Mouse (Mus musculus): ENCODE measurements around the gene Pcdh7. TPM values are rescaled to one million over a fixed set of nuclear protein-coding genes. Genes with fewer than 3 reads are reported as not detected.

The Pcdh7 gene
- polyA plus RNA-seq, 1 experiment = 24.7 TPM

GRCm38 (mm10) chr5:57768469-57769022, 50.8 kb downstream of the Pcdh7 start:
- Histone ChIP-seq H3ac (ENCODE audit: control insufficient read depth, insufficient read length, low read depth) (no peak overlapping the region), H3K79me2 (ENCODE audit: control insufficient read depth, insufficient read depth) (no peaks in the 10 kb centered on the region), H3K36me3 (ENCODE audit: control insufficient read depth, insufficient read depth) (no peaks in the 10 kb centered on the region), H3K79me3 (ENCODE audit: low read depth) (no peaks in the 10 kb centered on the region), H3K27me3 (ENCODE audit: control insufficient read depth, insufficient read depth, insufficient read length) (no peaks in the 10 kb centered on the region), H3K4me3 (ENCODE audit: insufficient read depth, poor library complexity, severe bottlenecking) (no peak overlapping the region)
- TF ChIP-seq MAX (IDR thresholded peaks at IDR 0.05) = no peak
- peak; percentile 7 for TF ChIP-seq FOSL1 (IDR thresholded peaks at IDR 0.05; ENCODE audit: insufficient read depth, low read length, poor library complexity, severe bottlenecking)
- TF ChIP-seq MYOG (IDR thresholded peaks at IDR 0.05; ENCODE audit: control insufficient read depth, extremely low read depth, insufficient read length) = no peak

- Histone ChIP-seq H3K79me2 (ENCODE audit: control insufficient read depth, insufficient read depth) (no peaks in the 10 kb centered on the region), H3K27me3 (ENCODE audit: control insufficient read depth, insufficient read depth, insufficient read length) (no peaks in the 10 kb centered on the region), H3ac (ENCODE audit: control insufficient read depth, insufficient read length, low read depth) (no peak overlapping the region), H3K79me3 (ENCODE audit: low read depth) (no peaks in the 10 kb centered on the region), H3K36me3 (ENCODE audit: control insufficient read depth, insufficient read depth) (no peaks in the 10 kb centered on the region), H3K4me3 (ENCODE audit: insufficient read depth, poor library complexity, severe bottlenecking) (no peak overlapping the region)
- no peak for TF ChIP-seq CEBPB (IDR thresholded peaks at IDR 0.05; ENCODE audit: low read depth)
- TF ChIP-seq FOSL1 (IDR thresholded peaks at IDR 0.05; ENCODE audit: insufficient read depth, low read length, poor library complexity, severe bottlenecking) = no peak
- no peak for TF ChIP-seq MYOG (IDR thresholded peaks at IDR 0.05; ENCODE audit: control insufficient read depth, extremely low read depth, insufficient read length)
- TF ChIP-seq MAX (IDR thresholded peaks at IDR 0.05) = no peak
- TF ChIP-seq MYOD1 (IDR thresholded peaks at IDR 0.05; ENCODE audit: control insufficient read depth, insufficient read length, low read depth) = no peak
- TF ChIP-seq CTCF (IDR thresholded peaks at IDR 0.05; ENCODE audit: control insufficient read depth, insufficient read depth, insufficient read length) = no peak
- no peak for TF ChIP-seq USF1 (IDR thresholded peaks at IDR 0.05; ENCODE audit: low read depth)
These were observed 51.9 kb downstream of the Pcdh7 start for GRCm38 (mm10) chr5:57769644-57770043.

- no peaks in the 10 kb centered on the region for H3K27me3 ChIP-seq (ENCODE audit: control insufficient read depth, insufficient read depth, insufficient read length)
- H3K4me3 ChIP-seq (ENCODE audit: insufficient read depth, poor library complexity, severe bottlenecking) = no peak overlapping the region
- no peak overlapping the region for H3ac ChIP-seq (ENCODE audit: control insufficient read depth, insufficient read length, low read depth)
- no peaks in the 10 kb centered on the region for H3K36me3 ChIP-seq (ENCODE audit: control insufficient read depth, insufficient read depth)
- no peaks in the 10 kb centered on the region for H3K79me2 ChIP-seq (ENCODE audit: control insufficient read depth, insufficient read depth)
- H3K79me3 ChIP-seq (ENCODE audit: low read depth) = no peaks in the 10 kb centered on the region
- TF ChIP-seq USF1 (IDR thresholded peaks at IDR 0.05; ENCODE audit: low read depth) = no peak
- TF ChIP-seq MYOD1 (IDR thresholded peaks at IDR 0.05; ENCODE audit: control insufficient read depth, insufficient read length, low read depth) = no peak
- no peak for TF ChIP-seq CEBPB (IDR thresholded peaks at IDR 0.05; ENCODE audit: low read depth)
- no peak for TF ChIP-seq MAX (IDR thresholded peaks at IDR 0.05)
- TF ChIP-seq MYOG (IDR thresholded peaks at IDR 0.05; ENCODE audit: control insufficient read depth, extremely low read depth, insufficient read length) = no peak
- TF ChIP-seq FOSL1 (IDR thresholded peaks at IDR 0.05; ENCODE audit: insufficient read depth, low read length, poor library complexity, severe bottlenecking) = no peak
- TF ChIP-seq CTCF (IDR thresholded peaks at IDR 0.05; ENCODE audit: control insufficient read depth, insufficient read depth, insufficient read length) = no peak
These were observed 52.6 kb downstream of the Pcdh7 start for GRCm38 (mm10) chr5:57770364-57770763.

- no peak overlapping the region for H3ac ChIP-seq (ENCODE audit: control insufficient read depth, insufficient read length, low read depth)
- no peak overlapping the region for H3K4me3 ChIP-seq (ENCODE audit: insufficient read depth, poor library complexity, severe bottlenecking)
- TF ChIP-seq MAX (IDR thresholded peaks at IDR 0.05) (no peak), CEBPB (IDR thresholded peaks at IDR 0.05; ENCODE audit: low read depth) (no peak), CTCF (IDR thresholded peaks at IDR 0.05; ENCODE audit: control insufficient read depth, insufficient read depth, insufficient read length) (no peak)
- no peaks in the 10 kb centered on the region for H3K79me2 ChIP-seq (ENCODE audit: control insufficient read depth, insufficient read depth)
- no peaks in the 10 kb centered on the region for H3K79me3 ChIP-seq (ENCODE audit: low read depth)
- H3K27me3 ChIP-seq (ENCODE audit: control insufficient read depth, insufficient read depth, insufficient read length) = no peaks in the 10 kb centered on the region
- H3K36me3 ChIP-seq (ENCODE audit: control insufficient read depth, insufficient read depth) = no peaks in the 10 kb centered on the region
These were observed 53.4 kb downstream of the Pcdh7 start for GRCm38 (mm10) chr5:57771122-57771521.

GRCm38 (mm10) chr5:57772711-57773110, 54.9 kb downstream of the Pcdh7 start:
- no peak overlapping the region for H3ac ChIP-seq (ENCODE audit: control insufficient read depth, insufficient read length, low read depth)
- H3K4me3 ChIP-seq (ENCODE audit: insufficient read depth, poor library complexity, severe bottlenecking) = no peak overlapping the region
- no peak for TF ChIP-seq CEBPB (IDR thresholded peaks at IDR 0.05; ENCODE audit: low read depth)
- TF ChIP-seq MAX (IDR thresholded peaks at IDR 0.05) = no peak
- TF ChIP-seq MYOG (IDR thresholded peaks at IDR 0.05; ENCODE audit: control insufficient read depth, extremely low read depth, insufficient read length) = no peak
- TF ChIP-seq MYOD1 (IDR thresholded peaks at IDR 0.05; ENCODE audit: control insufficient read depth, insufficient read length, low read depth) = no peak
- TF ChIP-seq USF1 (IDR thresholded peaks at IDR 0.05; ENCODE audit: low read depth) = no peak
- TF ChIP-seq CTCF (IDR thresholded peaks at IDR 0.05; ENCODE audit: control insufficient read depth, insufficient read depth, insufficient read length) = no peak
- TF ChIP-seq FOSL1 (IDR thresholded peaks at IDR 0.05; ENCODE audit: insufficient read depth, low read length, poor library complexity, severe bottlenecking) = no peak
- no peaks in the 10 kb centered on the region for H3K79me3 ChIP-seq (ENCODE audit: low read depth)
- H3K36me3 ChIP-seq (ENCODE audit: control insufficient read depth, insufficient read depth) = no peaks in the 10 kb centered on the region
- no peaks in the 10 kb centered on the region for H3K79me2 ChIP-seq (ENCODE audit: control insufficient read depth, insufficient read depth)
- H3K27me3 ChIP-seq (ENCODE audit: control insufficient read depth, insufficient read depth, insufficient read length) = no peaks in the 10 kb centered on the region

DNA sequence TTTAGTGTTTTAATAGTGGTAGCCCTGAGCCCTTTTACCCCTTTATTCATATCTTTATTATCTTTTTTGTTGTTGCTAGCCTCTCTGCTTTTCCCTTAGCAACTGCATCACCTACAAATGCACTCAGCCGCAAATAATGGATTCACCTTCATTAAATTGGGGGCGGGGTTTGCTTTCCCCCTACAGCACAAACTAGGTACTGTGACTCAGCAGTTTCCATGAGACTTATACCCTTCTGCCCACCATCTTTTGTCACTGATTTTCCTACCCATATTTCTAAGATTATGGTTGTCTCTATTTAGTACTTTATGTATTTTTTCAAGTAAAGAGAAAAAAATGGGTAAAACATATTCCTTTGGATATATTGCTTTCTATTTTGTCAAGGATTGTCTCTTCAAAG, 56.7 kb downstream of the Pcdh7 start:
- H3ac ChIP-seq (ENCODE audit: control insufficient read depth, insufficient read length, low read depth) = no peak overlapping the region
- H3K27me3 ChIP-seq (ENCODE audit: control insufficient read depth, insufficient read depth, insufficient read length) = no peaks in the 10 kb centered on the region
- H3K79me2 ChIP-seq (ENCODE audit: control insufficient read depth, insufficient read depth) = no peaks in the 10 kb centered on the region
- no peaks in the 10 kb centered on the region for H3K79me3 ChIP-seq (ENCODE audit: low read depth)
- no peak for TF ChIP-seq MYOG (IDR thresholded peaks at IDR 0.05; ENCODE audit: control insufficient read depth, extremely low read depth, insufficient read length)
- no peak for TF ChIP-seq MYOD1 (IDR thresholded peaks at IDR 0.05; ENCODE audit: control insufficient read depth, insufficient read length, low read depth)
- TF ChIP-seq CTCF (IDR thresholded peaks at IDR 0.05; ENCODE audit: control insufficient read depth, insufficient read depth, insufficient read length) = no peak
- no peak for TF ChIP-seq CEBPB (IDR thresholded peaks at IDR 0.05; ENCODE audit: low read depth)
- TF ChIP-seq FOSL1 (IDR thresholded peaks at IDR 0.05; ENCODE audit: insufficient read depth, low read length, poor library complexity, severe bottlenecking) = no peak
- no peak for TF ChIP-seq MAX (IDR thresholded peaks at IDR 0.05)
- TF ChIP-seq USF1 (IDR thresholded peaks at IDR 0.05; ENCODE audit: low read depth) = no peak
- H3K36me3 ChIP-seq (ENCODE audit: control insufficient read depth, insufficient read depth) = no peaks in the 10 kb centered on the region
- no peak overlapping the region for H3K4me3 ChIP-seq (ENCODE audit: insufficient read depth, poor library complexity, severe bottlenecking)

Data from C2C12 (cell line).